Mouse (Mus musculus): ENCODE data around the gene Sbp. TPM values are rescaled to one million over a fixed set of nuclear protein-coding genes. Genes with fewer than 3 reads are reported as not detected.
"Not testable (repeated sequence)": the region's sequence is repeated elsewhere in the genome, so short reads cannot be mapped to it uniquely, and the experiment has no call there.

Sbp gene
- not detected in 2 replicates for polyA plus RNA-seq (2012; rRNA removed)

- no peaks in the 10 kb centered on the region for H3K36me3 ChIP-seq (ENCODE audit: control insufficient read depth, insufficient read depth, low read length)
- H3K4me3 ChIP-seq (ENCODE audit: control insufficient read depth, low read depth, low read length): no peak within 1 kb of the TSS
- H3K27ac ChIP-seq (ENCODE audit: control insufficient read depth, insufficient read depth, low read depth, low read length): no peak within 1 kb of the TSS
- H3K4me1 ChIP-seq (ENCODE audit: control insufficient read depth, insufficient read depth, low read length): no peaks in the 10 kb centered on the region
- H3K27me3 ChIP-seq (ENCODE audit: control insufficient read depth, insufficient read depth, low read length): no peaks in the 10 kb centered on the region
- TF ChIP-seq POLR2A (IDR thresholded peaks at IDR 0.05; ENCODE audit: control insufficient read depth, low read depth, low read length): no peak
- no peak for TF ChIP-seq CTCF (IDR thresholded peaks at IDR 0.05; ENCODE audit: control insufficient read depth, insufficient read depth, insufficient replicate concordance, low read depth, low read length)
These were observed at the start of gene Sbp for GRCm38 (mm10) chr17:23941372-23941771. TSS of gene Sbp (plus strand) at chr17:23941672.

- not testable (repeated sequence) for H3K36me3 ChIP-seq (ENCODE audit: control insufficient read depth, insufficient read depth, low read length); H3K4me1 ChIP-seq (ENCODE audit: control insufficient read depth, insufficient read depth, low read length); H3K27ac ChIP-seq (ENCODE audit: control insufficient read depth, insufficient read depth, low read depth, low read length)
These were observed 24.3 kb upstream of the Sbp start, which contains the start of gene Dcpp3 for GRCm38 (mm10) chr17:23917158-23917557. TSS of gene Dcpp3 (plus strand) at chr17:23917458.

GRCm38 (mm10) chr17:23924531-23925007 lies 16.9 kb upstream of the Sbp start:
- H3K36me3 ChIP-seq (ENCODE audit: control insufficient read depth, insufficient read depth, low read length): no peaks in the 10 kb centered on the region
- H3K27me3 ChIP-seq (ENCODE audit: control insufficient read depth, insufficient read depth, low read length): no peaks in the 10 kb centered on the region
- peak; percentile 47; the same call in 1 of the 2 replicates for TF ChIP-seq POLR2A (IDR thresholded peaks at IDR 0.05; ENCODE audit: control insufficient read depth, low read depth, low read length)
- TF ChIP-seq CTCF (IDR thresholded peaks at IDR 0.05; ENCODE audit: control insufficient read depth, insufficient read depth, insufficient replicate concordance, low read depth, low read length): no peak
- peak overlapping the region; percentile 86 for H3K4me3 ChIP-seq (ENCODE audit: control insufficient read depth, low read depth, low read length)
- peaks cover 7% of the 10 kb centered on the region for H3K4me1 ChIP-seq (ENCODE audit: control insufficient read depth, insufficient read depth, low read length)
- H3K27ac ChIP-seq (ENCODE audit: control insufficient read depth, insufficient read depth, low read depth, low read length): no peak overlapping the region

More at GRCm38 (mm10) chr17:23917158-23917557, 24.3 kb upstream of the Sbp start, which contains the start of gene Dcpp3:
- not testable (repeated sequence) for H3K27me3 ChIP-seq (ENCODE audit: control insufficient read depth, insufficient read depth, low read length); H3K4me3 ChIP-seq (ENCODE audit: control insufficient read depth, low read depth, low read length)

- Histone ChIP-seq H3K4me3 (ENCODE audit: control insufficient read depth, low read depth, low read length) (peak overlapping the region; percentile 86), H3K4me1 (ENCODE audit: control insufficient read depth, insufficient read depth, low read length) (peaks cover 9% of the 10 kb centered on the region), H3K27me3 (ENCODE audit: control insufficient read depth, insufficient read depth, low read length) (no peaks in the 10 kb centered on the region), H3K27ac (ENCODE audit: control insufficient read depth, insufficient read depth, low read depth, low read length) (peak overlapping the region; percentile 25; the same call in 1 of the 2 replicates), H3K36me3 (ENCODE audit: control insufficient read depth, insufficient read depth, low read length) (no peaks in the 10 kb centered on the region)
- TF ChIP-seq CTCF (IDR thresholded peaks at IDR 0.05; ENCODE audit: control insufficient read depth, insufficient read depth, insufficient replicate concordance, low read depth, low read length): no peak
- TF ChIP-seq POLR2A (IDR thresholded peaks at IDR 0.05; ENCODE audit: control insufficient read depth, low read depth, low read length): no peak
These were observed 16.4 kb upstream of the Sbp start for GRCm38 (mm10) chr17:23925090-23925493.

- no peaks in the 10 kb centered on the region for H3K27me3 ChIP-seq (ENCODE audit: control insufficient read depth, insufficient read depth, low read length)
- H3K36me3 ChIP-seq (ENCODE audit: control insufficient read depth, insufficient read depth, low read length): no peaks in the 10 kb centered on the region
- no peak overlapping the region for H3K4me3 ChIP-seq (ENCODE audit: control insufficient read depth, low read depth, low read length)
- H3K4me1 ChIP-seq (ENCODE audit: control insufficient read depth, insufficient read depth, low read length): 0 out of 2 replicates have a peak, but pooled peaks cover 2% of the 10 kb centered on the region
- TF ChIP-seq CTCF (IDR thresholded peaks at IDR 0.05; ENCODE audit: control insufficient read depth, insufficient read depth, insufficient replicate concordance, low read depth, low read length) (no peak), POLR2A (IDR thresholded peaks at IDR 0.05; ENCODE audit: control insufficient read depth, low read depth, low read length) (no peak)
- no peak overlapping the region for H3K27ac ChIP-seq (ENCODE audit: control insufficient read depth, insufficient read depth, low read depth, low read length)
These were observed 10.3 kb upstream of the Sbp start for GRCm38 (mm10) chr17:23931157-23931556.

GRCm38 (mm10) chr17:23947486-23947885 lies 6.0 kb downstream of the Sbp start:
- not testable (repeated sequence) for H3K4me1 ChIP-seq (ENCODE audit: control insufficient read depth, insufficient read depth, low read length); H3K4me3 ChIP-seq (ENCODE audit: control insufficient read depth, low read depth, low read length); H3K27me3 ChIP-seq (ENCODE audit: control insufficient read depth, insufficient read depth, low read length); H3K27ac ChIP-seq (ENCODE audit: control insufficient read depth, insufficient read depth, low read depth, low read length); H3K36me3 ChIP-seq (ENCODE audit: control insufficient read depth, insufficient read depth, low read length)

- Histone ChIP-seq H3K4me3 (ENCODE audit: control insufficient read depth, low read depth, low read length) (no peak overlapping the region), H3K4me1 (ENCODE audit: control insufficient read depth, insufficient read depth, low read length) (no peaks in the 10 kb centered on the region), H3K27me3 (ENCODE audit: control insufficient read depth, insufficient read depth, low read length) (no peaks in the 10 kb centered on the region), H3K27ac (ENCODE audit: control insufficient read depth, insufficient read depth, low read depth, low read length) (no peak overlapping the region), H3K36me3 (ENCODE audit: control insufficient read depth, insufficient read depth, low read length) (no peaks in the 10 kb centered on the region)
- TF ChIP-seq CTCF (IDR thresholded peaks at IDR 0.05; ENCODE audit: control insufficient read depth, insufficient read depth, insufficient replicate concordance, low read depth, low read length) (no peak), POLR2A (IDR thresholded peaks at IDR 0.05; ENCODE audit: control insufficient read depth, low read depth, low read length) (no peak)
These were observed 7.6 kb downstream of the Sbp start for GRCm38 (mm10) chr17:23949068-23949467.

GRCm38 (mm10) chr17:23950828-23951227 lies 9.4 kb downstream of the Sbp start:
- H3K27me3 ChIP-seq (ENCODE audit: control insufficient read depth, insufficient read depth, low read length); H3K4me3 ChIP-seq (ENCODE audit: control insufficient read depth, low read depth, low read length); H3K27ac ChIP-seq (ENCODE audit: control insufficient read depth, insufficient read depth, low read depth, low read length); H3K4me1 ChIP-seq (ENCODE audit: control insufficient read depth, insufficient read depth, low read length); H3K36me3 ChIP-seq (ENCODE audit: control insufficient read depth, insufficient read depth, low read length): not testable (repeated sequence)
